Mouse (Mus musculus) adrenal gland, adult 18-20 months (tissue): Measurements from ENCODE around the gene Farp1. TPM values are rescaled to one million over a fixed set of nuclear protein-coding genes. Genes with fewer than 3 reads are reported as not detected.
"Not testable (repeated sequence)": the region's sequence is repeated elsewhere in the genome, so short reads cannot be mapped to it uniquely, and the experiment has no call there.

Experiments used
- DNase-seq, 2 experiments: peaks; one replicate each; pipeline ENCODE4 v3.0.0; 2021 to 2022; ENCODE audit warnings: low spot score in 2 of 2
- total RNA-seq, 2 experiments: library from RNA; stranded (reverse); gene quantifications; 1 replicate in 1 of 2; 2 replicates in 1 of 2; pipeline ENCODE4 v1.2.3; 2021

Farp1 gene
- total RNA-seq, 2 experiments from 2014 or later = 18.3 to 26.6 TPM

DNA sequence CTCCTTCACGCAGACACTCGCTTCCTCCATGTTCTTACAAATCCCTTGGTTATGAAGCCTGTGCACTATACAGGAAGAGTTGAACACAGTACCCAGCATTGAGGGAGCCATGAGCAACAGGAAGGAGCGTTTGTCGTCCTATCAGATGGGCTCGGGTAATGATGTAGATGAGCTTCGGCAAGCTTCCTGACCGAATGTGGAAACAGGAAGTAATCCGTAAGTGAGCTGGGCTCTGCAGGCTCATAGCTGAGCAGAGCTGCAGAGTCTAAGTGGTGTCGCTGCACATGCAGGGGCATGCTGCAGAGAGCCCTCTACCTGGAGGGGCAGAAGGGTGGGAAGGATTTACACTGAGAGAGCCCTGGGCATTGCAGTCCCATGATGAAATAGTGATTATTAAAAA lies 140.4 kb downstream of the Farp1 start:
- no peak for DNase-seq

GRCm38 (mm10) chr14:121175861-121176260 lies 140.9 kb downstream of the Farp1 start:
- no peak for DNase-seq

- no peak for DNase-seq
Measured at GRCm38 (mm10) chr14:121177907-121178306, 142.9 kb downstream of the Farp1 start.

- DNase-seq = peak in 1 of 2 experiments; percentile 15
Measured at GRCm38 (mm10) chr14:121180611-121181010, 145.6 kb downstream of the Farp1 start.

DNA sequence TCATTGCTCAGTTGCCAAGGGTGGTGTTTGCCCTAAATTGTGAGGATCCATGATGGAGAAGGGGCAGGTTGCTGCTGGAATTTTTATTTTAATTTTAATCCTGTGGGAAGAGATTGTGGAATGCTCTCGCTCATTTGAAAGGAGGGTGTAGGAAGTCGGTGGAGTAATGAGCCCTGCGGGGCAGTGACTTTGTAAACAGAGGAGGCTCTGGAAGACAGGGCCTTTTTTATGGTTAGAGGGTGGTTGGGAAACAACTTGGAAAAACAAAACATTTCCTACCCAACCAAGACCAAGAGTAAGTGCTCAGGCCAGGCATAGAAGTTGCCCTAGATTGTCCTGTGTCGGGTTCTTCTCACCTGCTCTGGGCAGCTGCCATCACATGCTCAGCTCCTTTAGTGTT lies 146.8 kb downstream of the Farp1 start:
- DNase-seq = no peak

DNA sequence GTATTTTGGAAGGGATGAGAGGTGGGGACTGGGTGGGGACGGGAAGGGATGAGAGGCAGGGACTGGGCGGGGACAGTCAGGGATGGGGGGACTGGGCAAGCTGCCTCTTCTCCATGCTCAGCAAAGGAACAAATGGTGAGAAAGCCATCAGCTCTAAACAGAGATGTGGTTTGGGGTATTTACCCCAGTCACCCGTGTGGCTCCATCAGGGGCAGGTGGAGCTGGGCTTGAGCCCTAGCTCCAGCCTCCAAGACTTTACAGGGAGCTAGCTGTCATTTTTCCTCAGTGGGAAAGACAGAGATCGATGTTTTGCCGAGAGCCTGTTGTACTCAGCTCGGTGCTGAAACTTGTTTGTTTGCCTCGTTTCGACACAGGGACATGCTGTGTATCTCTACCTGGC lies 148.0 kb downstream of the Farp1 start:
- no peak for DNase-seq

- DNase-seq = no peak
Measured at GRCm38 (mm10) chr14:121183414-121184130, 148.6 kb downstream of the Farp1 start.

DNA sequence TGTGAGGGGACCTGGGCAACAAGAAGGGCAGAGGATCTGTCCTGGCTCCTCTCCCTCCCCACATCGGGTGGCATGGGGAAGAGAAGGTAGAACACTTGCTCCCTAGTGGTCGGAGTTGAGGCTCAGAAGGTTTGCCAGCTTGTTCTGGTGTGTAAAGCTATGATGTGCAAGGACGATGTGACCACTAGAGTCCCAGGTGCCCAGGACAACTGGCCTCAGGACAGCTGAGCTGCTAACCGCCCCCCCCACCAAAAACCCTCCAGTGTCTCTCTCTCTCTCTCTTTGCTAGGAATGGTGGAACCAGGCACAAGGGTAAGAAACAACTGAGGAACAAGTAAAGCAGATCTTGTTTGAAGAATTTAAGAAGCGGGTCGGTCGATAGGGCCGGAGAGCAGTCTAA lies 149.4 kb downstream of the Farp1 start:
- no peak for DNase-seq

DNA sequence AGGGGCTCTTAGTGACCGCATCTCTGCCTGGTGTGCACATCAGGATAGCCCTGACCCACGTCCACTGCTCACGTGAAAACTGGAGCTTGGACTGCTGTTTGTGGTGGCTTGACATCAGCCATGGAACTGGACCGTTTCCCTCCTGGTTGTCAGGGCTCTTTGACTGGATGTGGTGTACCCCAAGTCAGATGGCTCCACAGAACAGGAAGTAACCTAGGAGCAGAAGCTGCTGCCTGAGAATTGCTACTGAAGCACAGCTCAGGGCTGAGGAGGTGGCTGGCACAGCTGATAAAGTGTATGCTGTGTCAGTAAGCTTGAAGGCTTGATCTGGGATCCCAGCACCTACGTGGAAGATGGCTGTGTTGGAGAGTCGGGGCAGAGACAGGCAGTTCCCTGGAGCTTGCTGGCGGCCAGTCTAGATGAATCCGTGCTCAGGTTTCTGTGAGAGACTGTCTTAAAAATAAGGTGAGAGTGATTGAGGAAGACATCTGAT lies 151.4 kb downstream of the Farp1 start:
- DNase-seq = no peak

DNA sequence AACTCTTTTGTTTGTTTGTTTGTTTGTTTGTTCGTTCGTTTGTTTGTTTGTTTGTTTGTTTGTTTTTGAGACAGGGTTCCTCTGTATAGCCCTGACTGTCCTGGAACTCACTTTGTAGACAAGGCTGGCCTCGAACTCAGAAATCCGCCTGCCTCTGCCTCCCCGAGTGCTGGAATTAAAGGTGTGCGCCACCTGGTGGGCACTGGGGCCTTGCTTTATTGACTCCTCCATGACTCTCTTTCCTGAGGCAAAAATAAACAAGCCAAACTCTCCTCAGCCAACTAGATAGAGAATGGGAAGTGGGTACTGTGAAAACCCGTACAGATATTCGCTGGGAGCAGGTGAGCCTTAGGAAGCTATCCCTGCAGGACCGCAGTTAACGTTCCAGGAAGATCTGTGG lies 154.8 kb downstream of the Farp1 start:
- DNase-seq = not testable (repeated sequence)

- no peak for DNase-seq
Measured at GRCm38 (mm10) chr14:121190386-121190785, 155.4 kb downstream of the Farp1 start.

DNA sequence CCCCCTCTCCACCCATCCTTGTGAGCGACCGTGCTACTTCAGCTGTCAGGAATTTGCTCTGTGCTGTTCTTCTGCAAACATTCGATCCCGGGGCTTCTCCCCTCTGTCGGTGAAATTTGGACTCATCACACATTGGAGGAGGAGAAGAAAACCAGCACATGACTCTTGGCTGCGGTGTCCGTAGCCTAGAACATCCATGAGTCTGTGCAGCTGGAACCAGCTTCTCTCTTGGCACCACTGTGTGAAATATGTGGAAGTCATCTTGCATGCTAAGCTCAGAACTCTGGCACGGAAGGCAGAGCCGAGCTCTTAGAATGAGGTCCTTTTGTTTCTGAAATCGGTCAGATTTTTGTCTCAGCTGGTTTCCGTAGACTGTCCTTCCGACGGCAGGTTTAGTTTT lies 156.7 kb downstream of the Farp1 start:
- DNase-seq = no peak

DNA sequence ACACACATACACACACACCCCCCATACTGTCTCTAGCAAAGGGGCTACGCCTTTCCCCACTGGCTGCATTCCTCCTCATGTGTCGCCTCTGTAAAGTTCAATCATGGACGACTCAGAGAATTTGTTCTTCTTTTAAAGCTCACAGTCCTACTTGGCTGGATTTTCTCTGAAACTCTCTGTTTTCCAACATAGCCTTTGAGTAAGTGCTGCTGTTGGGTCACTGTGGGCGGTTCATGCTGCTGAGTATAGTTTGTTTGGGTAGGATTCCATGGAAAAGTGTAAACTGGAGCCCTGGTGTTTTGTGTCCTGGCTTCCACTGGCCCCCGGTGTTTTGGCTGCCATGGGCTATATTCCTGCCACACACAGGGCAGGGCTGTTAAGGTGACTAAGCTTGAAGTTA lies 157.4 kb downstream of the Farp1 start:
- DNase-seq = no peak

DNA sequence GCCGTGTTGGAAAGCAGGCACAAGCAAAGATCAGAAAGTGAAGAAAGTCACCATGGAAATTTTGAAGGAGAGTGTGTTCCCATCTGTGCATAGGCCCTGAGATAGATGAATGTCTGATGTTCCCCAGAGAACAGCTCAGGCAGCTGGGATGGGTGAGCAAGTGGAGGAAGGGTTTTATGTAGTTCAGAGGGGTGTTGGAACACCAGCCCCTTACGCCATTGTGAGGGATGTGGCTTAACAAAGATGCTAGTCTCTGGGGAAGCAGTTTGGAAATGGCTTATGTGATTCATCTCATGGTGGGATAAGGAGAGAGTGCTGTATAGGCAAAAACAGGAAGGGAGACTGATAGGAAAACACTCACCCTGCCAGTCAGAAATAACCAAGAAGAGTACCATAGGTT lies 159.0 kb downstream of the Farp1 start:
- no peak for DNase-seq

GRCm38 (mm10) chr14:121198915-121199572 lies 164.0 kb downstream of the Farp1 start:
- DNase-seq = no peak

DNA sequence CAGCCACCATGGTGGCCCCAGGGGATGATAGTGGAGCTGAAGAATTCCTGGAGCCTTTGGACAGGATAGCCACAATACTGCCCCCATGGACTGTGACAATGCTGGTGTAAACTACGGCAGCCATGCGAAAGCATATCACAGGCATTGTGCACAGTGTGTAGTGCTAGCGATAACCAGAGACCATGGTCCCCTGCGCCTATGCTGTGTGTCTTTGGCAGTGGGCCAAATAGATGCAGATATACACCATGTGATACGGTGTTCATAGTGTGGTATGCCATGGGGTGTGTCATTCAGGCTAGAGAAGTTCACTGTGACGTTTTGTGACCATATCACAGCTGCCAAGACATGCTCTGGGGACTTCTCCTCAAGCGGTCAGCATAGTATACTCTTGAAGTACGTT lies 164.8 kb downstream of the Farp1 start:
- no peak for DNase-seq

GRCm38 (mm10) chr14:121200353-121200752 lies 165.4 kb downstream of the Farp1 start:
- no peak for DNase-seq

GRCm38 (mm10) chr14:121201178-121201577 lies 166.2 kb downstream of the Farp1 start:
- no peak for DNase-seq

GRCm38 (mm10) chr14:121205459-121205858 lies 170.5 kb downstream of the Farp1 start:
- DNase-seq = no peak

GRCm38 (mm10) chr14:121207441-121208158 lies 172.6 kb downstream of the Farp1 start:
- no peak for DNase-seq

- no peak for DNase-seq
Measured at GRCm38 (mm10) chr14:121208159-121208515, 173.1 kb downstream of the Farp1 start.

DNA sequence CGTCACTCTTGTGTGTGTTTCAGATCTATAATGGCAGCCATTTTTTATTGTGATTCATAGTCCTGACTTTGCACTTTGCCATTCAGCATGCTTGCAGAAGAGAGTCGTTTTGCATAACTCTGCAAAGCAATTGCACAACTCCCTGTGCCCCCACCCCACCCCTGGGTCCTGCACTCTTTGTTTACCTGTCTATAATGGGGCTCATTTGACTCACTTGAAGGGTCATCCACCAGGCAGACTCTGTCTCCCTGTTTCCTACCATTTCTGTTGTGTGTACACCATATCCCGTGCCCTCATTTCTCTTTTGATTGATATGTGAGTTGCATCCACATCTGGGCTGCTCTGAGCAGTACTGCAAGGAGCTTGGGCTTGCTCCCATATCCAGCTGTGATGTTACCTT lies 175.3 kb downstream of the Farp1 start:
- DNase-seq = no peak
